Mouse (Mus musculus) neutrophil, adult 65 days (primary cell): ENCODE measurements around the gene AC161166.1. TPM values are rescaled to one million over a fixed set of nuclear protein-coding genes. Genes with fewer than 3 reads are reported as not detected.

Experiments used
- total RNA-seq: library from RNA; stranded (reverse); gene quantifications from 2 replicates; pipeline ENCODE4 v1.2.4, GENCODE M21; 2023

AC161166.1 gene
- not detected in 2 replicates for total RNA-seq

DNA sequence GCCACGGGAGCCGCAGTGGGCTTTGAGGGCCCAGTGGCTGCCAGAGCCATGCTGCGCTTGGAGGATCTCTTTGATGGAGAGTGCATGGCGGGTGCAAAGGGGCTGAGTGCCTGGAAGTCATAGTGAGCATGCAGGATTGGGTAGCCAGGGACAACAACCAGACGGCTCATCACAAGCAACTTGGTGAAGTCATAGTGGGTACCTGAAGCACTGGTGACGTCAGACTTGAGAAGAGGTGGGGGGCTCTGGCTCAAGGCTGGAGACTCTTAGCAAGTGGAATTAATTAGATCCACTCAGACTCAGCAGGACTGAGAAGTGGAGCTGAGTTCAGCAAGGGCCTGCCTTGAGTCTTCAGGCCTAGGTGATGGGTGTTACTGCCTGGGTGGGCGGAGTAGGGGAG, at the start of gene AC161166.1:
TSS of gene AC161166.1 (minus strand) at position 101 of the 400 bp plus-strand sequence.

DNA sequence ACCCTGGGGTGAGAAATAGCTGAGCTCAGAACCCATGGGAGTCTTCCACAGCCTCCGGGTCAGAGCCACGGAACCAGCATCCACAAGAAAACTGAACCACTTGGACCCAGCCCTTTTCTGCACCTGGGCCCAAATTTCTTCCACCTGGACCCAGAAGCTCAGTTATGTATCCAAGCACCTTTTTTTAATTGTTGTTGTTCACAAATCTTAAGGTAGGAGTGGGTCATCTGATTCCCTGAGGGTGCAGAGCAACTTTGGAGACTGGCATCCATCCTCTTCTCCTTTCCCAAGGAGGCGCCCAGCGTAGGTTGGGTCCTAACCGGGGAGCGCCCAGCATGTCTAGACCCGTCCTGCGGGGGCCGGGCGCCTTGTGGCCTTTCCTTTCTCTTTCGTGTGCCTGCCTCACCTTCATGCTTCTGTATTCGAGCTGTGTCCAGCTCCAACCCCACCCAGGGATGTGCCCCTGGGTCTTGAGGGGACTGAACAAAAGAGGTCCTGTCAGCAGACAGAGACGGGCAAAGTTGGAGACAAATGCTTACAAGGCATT, 33.9 kb upstream of the AC161166.1 start, which contains the start of the genes Pinlyp and Xrcc1:
TSS of gene Pinlyp (minus strand) at position 51 of the 547 bp plus-strand sequence.
TSS of gene Xrcc1 (plus strand) at position 222 of the 547 bp plus-strand sequence.

DNA sequence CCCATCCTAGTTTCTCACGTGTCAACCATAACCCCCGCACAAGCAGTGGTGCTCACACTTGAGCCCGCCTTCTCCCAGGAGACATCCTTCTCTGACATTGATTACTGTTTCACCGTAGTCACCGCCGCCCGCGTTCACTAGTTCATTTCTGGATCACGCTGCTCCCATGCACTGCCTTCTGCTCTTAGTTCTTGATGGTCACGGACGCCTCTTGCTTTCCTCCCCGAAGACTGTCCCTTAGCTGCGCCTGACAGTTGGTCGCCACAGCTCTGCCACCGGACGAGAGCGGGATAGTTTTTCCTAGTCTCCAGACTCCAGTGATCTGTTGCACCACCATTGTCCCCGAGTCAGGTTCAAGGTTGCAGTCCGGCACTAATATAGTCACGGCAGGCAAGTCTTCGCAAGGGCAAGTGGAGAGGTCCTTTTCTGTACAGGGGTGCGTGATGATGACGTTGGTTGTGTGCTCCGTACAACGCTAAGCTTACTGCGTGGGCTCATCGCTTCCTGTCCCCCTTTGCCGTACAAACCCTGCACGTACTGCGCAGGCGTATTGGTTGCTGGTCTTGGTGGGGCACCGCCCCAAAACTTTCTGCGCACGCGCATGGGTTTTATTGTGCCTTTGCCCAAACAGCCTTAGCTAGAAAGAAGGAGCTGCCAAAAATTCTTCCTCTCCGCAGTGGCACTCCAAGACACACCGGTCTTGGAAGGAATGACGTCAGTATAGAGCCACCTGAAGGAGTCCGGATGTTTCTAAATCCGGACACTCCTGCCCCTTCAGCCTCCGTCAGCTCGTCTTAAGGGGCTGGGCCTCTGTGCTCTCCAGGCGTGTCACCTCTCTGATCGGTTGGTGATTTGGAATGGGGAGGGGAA, 18.0 kb upstream of the AC161166.1 start, which contains the start of gene Irgq:
TSS of gene Irgq (plus strand) at position 628 of the 870 bp plus-strand sequence.

DNA sequence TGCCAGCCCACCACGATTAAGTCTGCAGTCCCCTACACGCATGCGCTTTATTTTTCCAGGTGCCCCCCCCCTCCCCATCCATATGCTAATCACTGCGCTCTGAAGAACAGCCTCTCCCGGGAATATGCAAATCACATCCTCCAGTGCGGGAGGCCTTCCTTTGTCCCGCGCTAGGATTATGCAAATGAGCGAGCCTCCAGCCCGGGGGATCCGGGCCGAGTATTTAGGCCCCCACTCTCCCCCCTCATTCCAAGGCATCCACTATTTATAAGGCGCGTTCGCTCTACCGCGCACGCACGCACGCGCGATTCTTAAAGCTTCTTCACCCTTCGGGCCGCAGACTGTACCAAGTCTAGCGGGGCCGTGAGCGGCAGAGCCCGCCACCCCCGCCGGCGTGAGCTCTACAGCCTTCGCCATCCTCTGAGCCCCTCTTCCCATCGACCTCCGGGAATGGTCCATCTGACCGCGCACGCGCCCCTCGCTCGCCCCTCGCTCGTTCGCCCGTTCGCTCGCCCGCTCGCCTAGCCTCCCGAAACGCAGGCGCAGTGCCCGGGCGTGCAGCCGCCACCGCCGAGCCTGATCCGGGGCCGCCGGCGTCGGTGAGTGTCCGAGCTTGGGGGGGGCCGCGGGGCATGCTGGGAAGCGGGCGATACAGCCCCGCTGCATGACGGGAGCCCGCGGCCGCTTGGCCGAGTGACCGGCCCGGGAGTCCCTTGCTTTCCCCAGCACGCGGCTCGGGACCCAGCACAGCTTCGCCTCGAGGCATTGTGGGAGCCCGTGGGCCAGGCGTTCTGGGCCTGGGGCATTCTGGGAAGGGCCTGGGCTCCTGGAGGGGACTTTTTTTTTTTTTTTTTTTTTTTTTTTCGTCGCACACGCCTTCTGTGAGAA, 5.2 kb downstream of the AC161166.1 start, which contains the start of gene Zfp428:
TSS of gene Zfp428 (plus strand) at position 169 of the 888 bp plus-strand sequence.

DNA sequence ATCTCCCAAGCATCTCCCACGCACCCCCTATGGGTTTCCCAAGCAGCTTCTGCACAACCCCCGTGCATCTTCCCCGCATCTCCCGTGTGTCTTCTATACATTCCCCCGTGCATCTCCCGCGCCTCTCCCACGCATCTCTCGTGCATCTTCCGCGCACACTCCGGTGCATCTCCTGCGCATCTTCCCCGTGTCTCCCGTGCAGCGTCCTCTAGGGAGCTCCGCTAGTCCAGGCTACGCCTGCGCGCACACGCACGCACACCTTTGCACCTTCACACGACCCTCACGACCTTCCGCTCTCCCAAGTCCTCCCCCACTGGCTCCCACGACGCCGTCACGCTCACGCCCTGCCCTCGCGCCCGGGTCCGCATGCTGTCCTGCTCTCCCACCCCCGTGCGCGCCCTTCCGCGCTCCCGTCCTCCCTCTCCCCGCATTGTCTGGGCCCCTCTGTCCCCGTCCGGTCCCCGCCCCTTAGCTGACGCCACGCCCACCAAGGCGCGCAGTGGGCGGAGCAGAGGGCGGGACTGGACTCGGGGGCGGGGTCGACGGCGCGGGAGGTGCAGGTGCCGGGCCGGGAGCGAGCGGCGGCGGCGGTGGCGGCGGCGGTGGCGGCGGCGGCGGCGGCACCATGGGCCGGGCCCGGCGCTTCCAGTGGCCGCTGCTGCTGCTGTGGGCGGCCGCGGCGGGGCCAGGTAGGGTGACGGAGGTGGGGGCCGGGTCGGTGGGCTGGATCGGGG, 30.6 kb downstream of the AC161166.1 start, which contains the start of gene Cadm4:
TSS of gene Cadm4 (plus strand) at position 550 of the 734 bp plus-strand sequence.

DNA sequence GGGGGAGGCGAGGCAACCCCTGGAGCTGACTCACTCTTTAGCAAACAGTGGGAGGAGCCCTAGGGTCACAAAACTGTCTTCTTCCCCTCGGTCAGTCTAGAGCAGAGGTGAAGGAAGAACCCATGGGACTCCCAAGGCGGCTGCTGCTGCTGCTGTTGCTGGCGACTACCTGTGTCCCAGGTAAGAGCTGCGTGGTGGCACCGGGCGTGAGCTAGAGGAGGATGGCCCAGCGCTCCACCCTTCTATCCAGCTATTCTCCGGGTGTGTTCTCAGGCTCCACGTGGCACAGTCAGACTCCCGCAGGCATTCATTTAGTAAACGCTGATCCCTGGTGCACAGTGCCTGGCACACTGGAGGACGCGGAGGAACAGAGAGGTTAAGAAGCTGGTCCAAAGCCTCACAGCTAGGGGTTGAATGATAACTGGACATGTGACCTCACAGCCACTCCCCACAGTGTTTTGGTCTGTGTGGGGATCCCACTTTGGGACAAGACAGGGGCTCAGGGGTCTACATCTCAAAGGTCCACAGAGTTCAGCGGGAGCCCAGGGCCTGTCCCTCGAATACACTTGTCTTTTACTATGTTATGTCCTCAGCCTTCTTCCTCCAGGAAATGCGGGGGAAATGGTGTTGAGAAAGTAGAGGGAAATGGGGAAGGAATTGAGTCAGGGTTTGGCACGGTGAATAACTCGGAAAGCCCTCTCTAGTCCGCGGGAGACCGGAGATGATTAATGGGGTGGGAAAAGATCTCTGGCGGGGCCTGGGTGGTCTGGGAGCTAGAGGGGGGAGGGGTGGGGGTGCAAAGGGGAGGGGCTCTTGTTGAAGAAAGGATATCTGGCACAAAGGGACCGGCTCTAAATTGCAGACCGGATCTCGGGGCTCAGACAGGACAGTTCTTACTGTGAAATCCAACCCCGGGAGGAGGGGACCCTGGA, 49.6 kb downstream of the AC161166.1 start, which contains the start of gene Plaur:
TSS of gene Plaur (plus strand) at position 97 of the 932 bp plus-strand sequence.

Other genes starting within 250 kb of the AC161166.1 start
- 0.19 TPM in 1 of 2 replicates, not detected in the other for gene Zfp93, start 242.0 kb downstream of the AC161166.1 start, total RNA-seq
- 1.2 and 1.4 TPM in 2 replicates for gene Zfp61, start 211.2 kb downstream of the AC161166.1 start, total RNA-seq
- gene Zfp94, start 195.8 kb downstream of the AC161166.1 start, total RNA-seq, result not detected in 2 replicates
- not detected in 2 replicates for gene Tescl, start 178.5 kb downstream of the AC161166.1 start, total RNA-seq
- not detected in 2 replicates for gene Lypd5, start 163.3 kb downstream of the AC161166.1 start, total RNA-seq
- gene Kcnn4, start 142.2 kb downstream of the AC161166.1 start, total RNA-seq, result 18.0 and 26.6 TPM in 2 replicates
- gene Smg9, start 112.8 kb downstream of the AC161166.1 start, total RNA-seq, result 55.2 and 65.2 TPM in 2 replicates
- gene Irgc1, start 60.2 kb downstream of the AC161166.1 start, total RNA-seq, result 2.0 and 2.1 TPM in 2 replicates
- gene Plaur, start 50.0 kb downstream of the AC161166.1 start, total RNA-seq, result 1,192 and 1,464 TPM in 2 replicates
- gene Cadm4, start 30.4 kb downstream of the AC161166.1 start, total RNA-seq, result 0.29 TPM in 1 of 2 replicates, not detected in the other
- 0.41 TPM in 1 of 2 replicates, not detected in the other for gene Zfp428, start 5.4 kb downstream of the AC161166.1 start, total RNA-seq
- 4.4 and 6.3 TPM in 2 replicates for gene Irgq, start 18.2 kb upstream of the AC161166.1 start, total RNA-seq
- gene Pinlyp, start 33.7 kb upstream of the AC161166.1 start, total RNA-seq, result not detected in 2 replicates
- 29.1 and 35.1 TPM in 2 replicates for gene Xrcc1, start 33.8 kb upstream of the AC161166.1 start, total RNA-seq
- gene Ethe1, start 75.1 kb upstream of the AC161166.1 start, total RNA-seq, result 57.3 and 69.3 TPM in 2 replicates
- 0.14 and 0.22 TPM in 2 replicates for gene Zfp575, start 75.2 kb upstream of the AC161166.1 start, total RNA-seq
- 5.0 and 6.5 TPM in 2 replicates for gene Phldb3, start 98.3 kb upstream of the AC161166.1 start, total RNA-seq
- not detected in 2 replicates for gene Lypd3, start 124.1 kb upstream of the AC161166.1 start, total RNA-seq
- gene Tex101, start 164.2 kb upstream of the AC161166.1 start, total RNA-seq, result not detected in 2 replicates
- gene BC049730, start 196.8 kb upstream of the AC161166.1 start, total RNA-seq, result 1.6 and 2.2 TPM in 2 replicates
- gene Gm4763, start 214.5 kb upstream of the AC161166.1 start, total RNA-seq, result 5.8 and 13.4 TPM in 2 replicates
- gene Cd177, start 247.9 kb upstream of the AC161166.1 start, total RNA-seq, result 1,275 and 1,351 TPM in 2 replicates